In genomic region chr4:136163448-136163847, GRCm38 (mm10) we compare ENCODE assay signal across 8 mouse cellular contexts. TPM values are rescaled to one million over a fixed set of nuclear protein-coding genes. Genes with fewer than 3 reads are reported as not detected.
DNase-seq lines count a peak whose midpoint lies in the region; ATAC-seq and TF ChIP-seq lines count a peak whose summit lies in the region.

No protein-coding gene starts in this region.

- no peak overlapping the region for H3K4me3 ChIP-seq in embryonic facial prominence, embryonic 14.5 days (ENCODE audit: low read depth, low read length)
- no peak overlapping the region for H3K4me3 ChIP-seq in limb, embryonic 15.5 days
- H3K4me3 ChIP-seq in midbrain, postnatal 0 days (ENCODE audit: low read depth, low read length), result no peak overlapping the region

- H3K4me1 ChIP-seq in embryonic facial prominence, embryonic 14.5 days (ENCODE audit: control insufficient read depth, insufficient read depth, low read length), result 0 out of 2 replicates have a peak, but pooled peaks cover 5% of the 10 kb centered on the region
- peaks cover 17% of the 10 kb centered on the region for H3K4me1 ChIP-seq in limb, embryonic 15.5 days
- no peaks in the 10 kb centered on the region for H3K4me1 ChIP-seq in midbrain, postnatal 0 days (ENCODE audit: insufficient read depth, low read length)

- H3K9me3 ChIP-seq in embryonic facial prominence, embryonic 14.5 days (ENCODE audit: control insufficient read depth, low read length), result no peaks in the 10 kb centered on the region
- no peaks in the 10 kb centered on the region for H3K9me3 ChIP-seq in limb, embryonic 15.5 days
- H3K9me3 ChIP-seq in midbrain, postnatal 0 days (ENCODE audit: low read length), result no peaks in the 10 kb centered on the region

- no peak overlapping the region for H3K9ac ChIP-seq in embryonic facial prominence, embryonic 14.5 days (ENCODE audit: low read depth, low read length)
- no peak overlapping the region for H3K9ac ChIP-seq in limb, embryonic 15.5 days
- H3K9ac ChIP-seq in midbrain, postnatal 0 days (replicated peaks; ENCODE audit: low read length, poor library complexity, severe bottlenecking), result no peak overlapping the region

- no peaks in the 10 kb centered on the region for H3K36me3 ChIP-seq in embryonic facial prominence, embryonic 14.5 days (ENCODE audit: control insufficient read depth, insufficient read depth, low read length)
- H3K36me3 ChIP-seq in limb, embryonic 15.5 days, result no peaks in the 10 kb centered on the region
- H3K36me3 ChIP-seq in midbrain, postnatal 0 days (ENCODE audit: insufficient read depth, low read length), result no peaks in the 10 kb centered on the region

- no peaks in the 10 kb centered on the region for H3K27me3 ChIP-seq in embryonic facial prominence, embryonic 14.5 days (replicated peaks; ENCODE audit: control insufficient read depth, insufficient read depth, low read length)
- H3K27me3 ChIP-seq in limb, embryonic 15.5 days, result no peaks in the 10 kb centered on the region
- no peaks in the 10 kb centered on the region for H3K27me3 ChIP-seq in midbrain, postnatal 0 days (ENCODE audit: insufficient read depth, low read length)

- under 1% methylated on average over 11 of the region's 11 CpGs for whole genome bisulfite sequencing in embryonic facial prominence, embryonic 14.5 days
- 2% methylated on average over 11 of the region's 11 CpGs for WGBS in limb, embryonic 15.5 days
- WGBS in midbrain, postnatal 0 days, result 1% methylated on average over 11 of the region's 11 CpGs

- no peak overlapping the region for H3K4me2 ChIP-seq in embryonic facial prominence, embryonic 14.5 days (ENCODE audit: low read depth, low read length)
- H3K4me2 ChIP-seq in limb, embryonic 15.5 days, result no peak overlapping the region
- no peak overlapping the region for H3K4me2 ChIP-seq in midbrain, postnatal 0 days (ENCODE audit: low read depth, low read length, poor library complexity, severe bottlenecking)

- H3K27ac ChIP-seq in embryonic facial prominence, embryonic 14.5 days (replicated peaks; ENCODE audit: low read depth, low read length), result no peak overlapping the region
- 0 out of 2 replicates have a peak overlapping the region, but pooled peaks have one; percentile 3 for H3K27ac ChIP-seq in limb, embryonic 15.5 days
- no peak overlapping the region for H3K27ac ChIP-seq in midbrain, postnatal 0 days (ENCODE audit: low read depth, low read length)

- peak; percentile 68 for DNase-seq in cerebellum, adult 11 months
- DNase-seq in embryonic facial prominence, embryonic 14.5 days (ENCODE audit: low spot score), result peak; percentile 89
- DNase-seq in heart, adult 9 months (ENCODE audit: low spot score in 2 of 2), result peak; percentile 76 to 84
- peak; percentile 90 for DNase-seq in kidney, adult 9 months
- DNase-seq in midbrain, postnatal 0 days (ENCODE audit: low spot score), result peak; percentile 89
- peak; percentile 82 to 90 for DNase-seq in spleen, postnatal 14 days (ENCODE audit: low spot score in 2 of 2)

- TF ChIP-seq CTCF in midbrain, postnatal 0 days (IDR thresholded peaks at IDR 0.05), result peak; percentile 97

- ATAC-seq in cerebellum, adult (ENCODE audit: insufficient number of reproducible peaks, low FRiP score, low TSS enrichment), result no peak
- peak; percentile 82 for ATAC-seq in embryonic facial prominence, embryonic 14.5 days (ENCODE audit: low read depth)
- peak; percentile 62 for ATAC-seq in limb, embryonic 15.5 days (ENCODE audit: insufficient number of reproducible peaks, low FRiP score, low TSS enrichment, low read depth)
- peak; percentile 62; the same call in 1 of the 2 replicates for ATAC-seq in midbrain, postnatal 0 days (ENCODE audit: low FRiP score)

RNA-seq across cellular contexts. Expression of gene E2f2, which starts 8.7 kb away (rescaled TPM):
- 7.9 and 10.1 TPM in 2 replicates for polyA plus RNA-seq in embryonic facial prominence, embryonic 14.5 days (2014; fragmentation: Nextera tagmentation; extraction: Ambion mirVana)
- 10.0 and 14.5 TPM in 2 replicates for polyA plus RNA-seq in limb, embryonic 15.5 days (2015; fragmentation: Nextera tagmentation; extraction: Ambion mirVana)
- 1.1 and 2.0 TPM in 2 replicates for total RNA-seq in midbrain, postnatal 0 days (2014; rRNA removed)
- polyA plus RNA-seq in midbrain, postnatal 0 days (2015; fragmentation: Nextera tagmentation; extraction: Ambion mirVana), result 0.46 and 0.50 TPM in 2 replicates

RNA-seq across cellular contexts. Expression of gene Id3, which starts 20.2 kb away (rescaled TPM):
- 404 and 407 TPM in 2 replicates for polyA plus RNA-seq in embryonic facial prominence, embryonic 14.5 days (2014; fragmentation: Nextera tagmentation; extraction: Ambion mirVana)
- 488 and 490 TPM in 2 replicates for polyA plus RNA-seq in limb, embryonic 15.5 days (2015; fragmentation: Nextera tagmentation; extraction: Ambion mirVana)
- total RNA-seq in midbrain, postnatal 0 days (2014; rRNA removed), result 121 and 208 TPM in 2 replicates
- 148 and 156 TPM in 2 replicates for polyA plus RNA-seq in midbrain, postnatal 0 days (2015; fragmentation: Nextera tagmentation; extraction: Ambion mirVana)

RNA-seq across cellular contexts. Expression of gene Asap3, which starts 42.7 kb away (rescaled TPM):
- 8.1 and 11.3 TPM in 2 replicates for polyA plus RNA-seq in embryonic facial prominence, embryonic 14.5 days (2014; fragmentation: Nextera tagmentation; extraction: Ambion mirVana)
- polyA plus RNA-seq in limb, embryonic 15.5 days (2015; fragmentation: Nextera tagmentation; extraction: Ambion mirVana), result 15.4 and 19.0 TPM in 2 replicates
- total RNA-seq in midbrain, postnatal 0 days (2014; rRNA removed), result 5.9 and 7.6 TPM in 2 replicates
- 3.7 and 4.1 TPM in 2 replicates for polyA plus RNA-seq in midbrain, postnatal 0 days (2015; fragmentation: Nextera tagmentation; extraction: Ambion mirVana)
